Mouse (Mus musculus) inflammation-experienced regulatory T-cells, adult 6 months (primary cell): Measurements from ENCODE around the gene Ddx58. TPM values are rescaled to one million over a fixed set of nuclear protein-coding genes. Genes with fewer than 3 reads are reported as not detected.
A peak's percentile ranks its signal among the peaks of the same experiment; 100 is the strongest.

Experiments used
- ATAC-seq: one replicate; pipeline ENCODE4 v1.8.0; 2017
- polyA plus RNA-seq, 3 experiments: library from polyadenylated mRNA; unstranded; fragments of 100-300 nt; shearing (Covaris generic); gene quantifications; one replicate each; pipeline ENCODE4 v1.2.1; 2017

Gene Ddx58
- polyA plus RNA-seq, result 10 to 100 TPM; 77.8 to 93.7 (median 80.8) TPM

- ATAC-seq, result peak; percentile 57
Observed at GRCm38 (mm10) chr4:40239409-40240271, at the start of gene Ddx58. Gene Ddx58 (minus strand): TSS chr4:40239828.

- ATAC-seq, result no peak
Observed at GRCm38 (mm10) chr4:40289046-40289445, 49.4 kb upstream of the Ddx58 start.

- no peak for ATAC-seq
Observed at GRCm38 (mm10) chr4:40287415-40287814, 47.8 kb upstream of the Ddx58 start.

- peak; percentile 87 for ATAC-seq
Observed at GRCm38 (mm10) chr4:40285582-40285981, 46.0 kb upstream of the Ddx58 start.

GRCm38 (mm10) chr4:40279276-40279900 lies 39.8 kb upstream of the Ddx58 start, which contains the start of gene Ndufb6:
Gene Ndufb6 (minus strand): TSS chr4:40279421.
- ATAC-seq, result peak; percentile 88

GRCm38 (mm10) chr4:40278880-40279275 lies 39.2 kb upstream of the Ddx58 start:
- ATAC-seq, result no peak

GRCm38 (mm10) chr4:40269430-40270032 lies 29.9 kb upstream of the Ddx58 start, which contains the start of the genes Smim27 and Topors:
Gene Smim27 (plus strand): TSS chr4:40269579.
Gene Topors (minus strand): TSS chr4:40269850.
- ATAC-seq, result peak; percentile 91

GRCm38 (mm10) chr4:40268835-40269234 lies 29.2 kb upstream of the Ddx58 start:
- no peak for ATAC-seq

- ATAC-seq, result peak; percentile 49
Observed at GRCm38 (mm10) chr4:40268204-40268813, 28.7 kb upstream of the Ddx58 start.

- ATAC-seq, result no peak
Observed at GRCm38 (mm10) chr4:40267681-40268080, 28.1 kb upstream of the Ddx58 start.

GRCm38 (mm10) chr4:40264321-40264720 lies 24.7 kb upstream of the Ddx58 start:
- no peak for ATAC-seq

GRCm38 (mm10) chr4:40254385-40255103 lies 14.9 kb upstream of the Ddx58 start:
- ATAC-seq, result no peak

- ATAC-seq, result no peak
Observed at GRCm38 (mm10) chr4:40253766-40254165, 14.1 kb upstream of the Ddx58 start.

- ATAC-seq, result no peak
Observed at GRCm38 (mm10) chr4:40250984-40251383, 11.4 kb upstream of the Ddx58 start.

- no peak for ATAC-seq
Observed at GRCm38 (mm10) chr4:40244035-40244434, 4.4 kb upstream of the Ddx58 start.

GRCm38 (mm10) chr4:40243006-40243405 lies 3.4 kb upstream of the Ddx58 start:
- ATAC-seq, result no peak

GRCm38 (mm10) chr4:40241928-40242327 lies 2.3 kb upstream of the Ddx58 start:
- ATAC-seq, result no peak

- no peak for ATAC-seq
Observed at GRCm38 (mm10) chr4:40240272-40240744, 680 bp upstream of the Ddx58 start.

- peak; percentile 81 for ATAC-seq
Observed at GRCm38 (mm10) chr4:40238483-40239408, 882 bp downstream of the Ddx58 start.

GRCm38 (mm10) chr4:40236829-40237228 lies 2.8 kb downstream of the Ddx58 start:
- ATAC-seq, result no peak

GRCm38 (mm10) chr4:40234256-40234655 lies 5.4 kb downstream of the Ddx58 start:
- ATAC-seq, result no peak
